Mouse (Mus musculus): ENCODE results near the gene Gm8122. TPM values are rescaled to one million over a fixed set of nuclear protein-coding genes. Genes with fewer than 3 reads are reported as not detected.

The Gm8122 gene
- not detected for polyA plus RNA-seq (2014; fragmentation: Illumina TruSeq; extraction: RNeasy Lipid Tissue Mini Kit (QIAGEN cat#74804); ENCODE audit: low read depth, low replicate concordance)

GRCm38 (mm10) chr14:43235204-43235603, at the start of gene Gm8122:
Gene Gm8122 (minus strand): TSS chr14:43235304.

GRCm38 (mm10) chr14:43274986-43275511, 39.9 kb upstream of the Gm8122 start, which contains the start of gene Gm9732:
Gene Gm9732 (plus strand): TSS chr14:43275036.

GRCm38 (mm10) chr14:43258349-43258748, 23.2 kb upstream of the Gm8122 start, which contains the start of gene Gm8126:
Gene Gm8126 (plus strand): TSS chr14:43258649.

Other genes with a start within 250 kb of the Gm8122 start
- not detected for gene Gm8082, start 241.7 kb downstream of the Gm8122 start, polyA plus RNA-seq (2014; fragmentation: Illumina TruSeq; extraction: RNeasy Lipid Tissue Mini Kit (QIAGEN cat#74804); ENCODE audit: low read depth, low replicate concordance)
- not detected for gene Gm10376, start 219.7 kb downstream of the Gm8122 start, polyA plus RNA-seq (2014; fragmentation: Illumina TruSeq; extraction: RNeasy Lipid Tissue Mini Kit (QIAGEN cat#74804); ENCODE audit: low read depth, low replicate concordance)
- not detected for gene Gm8094, start 158.7 kb downstream of the Gm8122 start, polyA plus RNA-seq (2014; fragmentation: Illumina TruSeq; extraction: RNeasy Lipid Tissue Mini Kit (QIAGEN cat#74804); ENCODE audit: low read depth, low replicate concordance)
- gene Gm8104, start 134.7 kb downstream of the Gm8122 start, polyA plus RNA-seq (2014; fragmentation: Illumina TruSeq; extraction: RNeasy Lipid Tissue Mini Kit (QIAGEN cat#74804); ENCODE audit: low read depth, low replicate concordance), result not detected
- gene Gm7233, start 55.4 kb downstream of the Gm8122 start, polyA plus RNA-seq (2014; fragmentation: Illumina TruSeq; extraction: RNeasy Lipid Tissue Mini Kit (QIAGEN cat#74804); ENCODE audit: low read depth, low replicate concordance), result 0.40 TPM
- gene Gm8126, start 23.3 kb upstream of the Gm8122 start, polyA plus RNA-seq (2014; fragmentation: Illumina TruSeq; extraction: RNeasy Lipid Tissue Mini Kit (QIAGEN cat#74804); ENCODE audit: low read depth, low replicate concordance), result 4.1 TPM
- 1.5 TPM for gene Gm9732, start 39.7 kb upstream of the Gm8122 start, polyA plus RNA-seq (2014; fragmentation: Illumina TruSeq; extraction: RNeasy Lipid Tissue Mini Kit (QIAGEN cat#74804); ENCODE audit: low read depth, low replicate concordance)
- gene Gm8127, start 58.5 kb upstream of the Gm8122 start, polyA plus RNA-seq (2014; fragmentation: Illumina TruSeq; extraction: RNeasy Lipid Tissue Mini Kit (QIAGEN cat#74804); ENCODE audit: low read depth, low replicate concordance), result not detected
- gene 1700001F09Rik, start 112.5 kb upstream of the Gm8122 start, polyA plus RNA-seq (2014; fragmentation: Illumina TruSeq; extraction: RNeasy Lipid Tissue Mini Kit (QIAGEN cat#74804); ENCODE audit: low read depth, low replicate concordance), result not detected
- gene Gm8138, start 181.0 kb upstream of the Gm8122 start, polyA plus RNA-seq (2014; fragmentation: Illumina TruSeq; extraction: RNeasy Lipid Tissue Mini Kit (QIAGEN cat#74804); ENCODE audit: low read depth, low replicate concordance), result 0.32 TPM